Mouse (Mus musculus) lung, adult 2 months (tissue): ENCODE measurements at regions not wholly inside any gene's neighbourhood (a gene's known extent, or its start where the extent isn't known, plus 50 kb on each side); places are given as distances from the start of the nearest gene placed in this dataset.

Experiments used
- CTCF ChIP-seq: fragments of 200-500 bp; IDR thresholded peaks from 2 replicates; pipeline ENCODE4 v1.5.1; 2011; ENCODE audit warnings: mild to moderate bottlenecking, low read length, control low read depth; ENCODE audit not compliant: insufficient read depth
- POLR2A ChIP-seq: fragments of 200-500 bp; IDR thresholded peaks from 2 replicates; pipeline ENCODE4 v1.6.1; 2011; ENCODE audit warnings: low read depth, mild to moderate bottlenecking, control low read depth, low read length, borderline replicate concordance; ENCODE audit errors: extremely low read depth

DNA sequence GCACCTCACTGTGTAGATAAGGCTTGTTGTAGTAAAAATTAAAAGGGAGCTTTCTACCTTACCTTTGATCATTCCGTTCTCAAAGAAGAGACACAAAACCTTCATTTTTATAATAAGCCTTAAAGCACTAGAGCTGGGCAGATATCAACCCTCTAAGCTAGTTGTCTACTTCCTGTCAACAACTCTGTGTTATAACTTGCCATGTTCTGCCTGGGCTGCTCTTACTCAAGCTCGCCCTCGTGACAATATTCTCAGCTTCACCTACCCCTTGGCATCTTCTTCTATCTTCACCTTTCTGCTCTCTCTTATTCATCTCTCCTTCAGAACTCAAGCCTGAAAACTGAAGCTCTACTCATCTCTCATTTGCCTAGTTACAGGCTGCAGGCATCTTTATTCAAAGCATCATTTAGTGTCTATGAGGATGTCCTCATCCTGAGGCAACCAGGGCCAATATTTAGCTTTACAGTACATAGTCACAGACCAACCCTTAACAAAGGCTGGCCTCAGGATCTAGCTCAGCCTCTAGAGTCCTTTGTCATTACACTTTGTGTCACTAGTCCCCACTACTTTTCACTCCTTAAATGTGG lies 375.2 kb upstream of the Trib2 start:
- TF ChIP-seq POLR2A (no peak), CTCF (no peak)
